In the genomic region with DNA sequence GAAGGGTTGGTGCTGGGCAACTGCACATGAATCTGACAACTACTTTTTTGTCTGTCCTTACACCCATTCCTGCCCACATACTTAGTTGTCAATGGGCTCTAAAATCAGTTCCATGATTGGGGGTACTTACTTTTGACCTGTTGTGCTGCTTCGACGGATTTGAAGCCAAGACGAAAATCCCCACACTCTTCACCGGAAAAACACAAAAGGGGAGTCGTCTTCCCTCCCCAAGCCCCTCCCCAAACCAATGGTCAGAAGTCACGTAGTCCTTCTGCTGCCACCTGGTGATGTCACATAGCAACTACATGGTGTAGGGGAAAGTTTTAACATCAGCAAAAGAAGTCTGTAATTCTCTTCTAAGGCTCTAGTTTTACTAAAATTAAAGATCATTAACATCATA, we compare ENCODE assay signal across 8 mouse cellular contexts. TPM values are rescaled to one million over a fixed set of nuclear protein-coding genes. Genes with fewer than 3 reads are reported as not detected.
DNase-seq lines count a peak whose midpoint lies in the region; ATAC-seq and TF ChIP-seq lines count a peak whose summit lies in the region.

A gene (minus strand): TSS at position 218 of the 400 bp plus-strand sequence.

- H3K27ac ChIP-seq in embryonic facial prominence, embryonic 13.5 days, result no peak within 1 kb of the TSS
- H3K27ac ChIP-seq in heart, embryonic 11.5 days (ENCODE audit: low read depth, low read length), result no peak within 1 kb of the TSS
- H3K27ac ChIP-seq in kidney, embryonic 14.5 days (ENCODE audit: low read depth, low read length), result no peak within 1 kb of the TSS
- no peak within 1 kb of the TSS for H3K27ac ChIP-seq in liver, embryonic 15.5 days (replicated peaks)
- no peak within 1 kb of the TSS for H3K27ac ChIP-seq in neural tube, embryonic 12.5 days

- no peak within 1 kb of the TSS for H3ac ChIP-seq in C2C12 (ENCODE audit: control insufficient read depth, insufficient read length, low read depth)

- no peaks in the 10 kb centered on the region for H3K36me3 ChIP-seq in C2C12 (ENCODE audit: control insufficient read depth, insufficient read depth)
- no peaks in the 10 kb centered on the region for H3K36me3 ChIP-seq in embryonic facial prominence, embryonic 13.5 days
- no peaks in the 10 kb centered on the region for H3K36me3 ChIP-seq in heart, embryonic 11.5 days (ENCODE audit: control insufficient read depth, insufficient read depth, low read length)
- no peaks in the 10 kb centered on the region for H3K36me3 ChIP-seq in kidney, embryonic 14.5 days (ENCODE audit: control insufficient read depth, insufficient read depth, low read length)
- H3K36me3 ChIP-seq in liver, embryonic 15.5 days (replicated peaks), result no peaks in the 10 kb centered on the region
- H3K36me3 ChIP-seq in neural tube, embryonic 12.5 days, result no peaks in the 10 kb centered on the region

- peak within 1 kb of the TSS; percentile 39 for H3K4me2 ChIP-seq in embryonic facial prominence, embryonic 13.5 days
- peak within 1 kb of the TSS; percentile 37 for H3K4me2 ChIP-seq in heart, embryonic 11.5 days
- H3K4me2 ChIP-seq in kidney, embryonic 14.5 days (replicated peaks; ENCODE audit: low read depth, low read length), result peak within 1 kb of the TSS; percentile 15; the same call in 1 of the 2 replicates
- H3K4me2 ChIP-seq in liver, embryonic 15.5 days, result peak within 1 kb of the TSS; percentile 37
- peak within 1 kb of the TSS; percentile 31 for H3K4me2 ChIP-seq in neural tube, embryonic 12.5 days (replicated peaks)

- in situ Hi-C loops in Patski (cut with MboI; ENCODE audit: low pct_unique_long_range_greater_than_20kb), result no loop called here

- POLR2A ChIA-PET in Patski (lab: Charles Lee), result no interaction called here

- H3K4me3 ChIP-seq in C2C12 (ENCODE audit: insufficient read depth, poor library complexity, severe bottlenecking), result no peak within 1 kb of the TSS
- peak within 1 kb of the TSS; percentile 28 for H3K4me3 ChIP-seq in embryonic facial prominence, embryonic 13.5 days
- H3K4me3 ChIP-seq in heart, embryonic 11.5 days (ENCODE audit: low read depth, low read length), result 0 out of 2 replicates have a peak within 1 kb of the TSS, but pooled peaks have one; percentile 6
- H3K4me3 ChIP-seq in kidney, embryonic 14.5 days (ENCODE audit: low read length), result peak within 1 kb of the TSS; percentile 19; the same call in 1 of the 2 replicates
- H3K4me3 ChIP-seq in liver, embryonic 15.5 days (replicated peaks), result no peak within 1 kb of the TSS
- H3K4me3 ChIP-seq in neural tube, embryonic 12.5 days, result no peak within 1 kb of the TSS

- H3K79me3 ChIP-seq in C2C12 (ENCODE audit: low read depth), result no peaks in the 10 kb centered on the region

- peak; percentile 39 for ATAC-seq in Patski
- no peak for ATAC-seq in embryonic facial prominence, embryonic 13.5 days (ENCODE audit: insufficient number of reproducible peaks, insufficient read depth, low FRiP score, low TSS enrichment, low read depth)
- ATAC-seq in heart, embryonic 11.5 days (replicated peaks; ENCODE audit: insufficient number of reproducible peaks, low FRiP score, low TSS enrichment), result no peak
- peak; percentile 16; the same call in 1 of the 2 replicates for ATAC-seq in kidney, embryonic 14.5 days (ENCODE audit: low FRiP score, low TSS enrichment)
- ATAC-seq in liver, embryonic 15.5 days (ENCODE audit: insufficient read depth), result no peak
- ATAC-seq in neural tube, embryonic 12.5 days (ENCODE audit: low FRiP score, low read depth), result no peak

- no peak within 1 kb of the TSS for H3K9ac ChIP-seq in embryonic facial prominence, embryonic 13.5 days
- no peak within 1 kb of the TSS for H3K9ac ChIP-seq in heart, embryonic 11.5 days (ENCODE audit: low read depth, low read length)
- H3K9ac ChIP-seq in kidney, embryonic 14.5 days (ENCODE audit: low read depth, low read length), result no peak within 1 kb of the TSS
- no peak within 1 kb of the TSS for H3K9ac ChIP-seq in liver, embryonic 15.5 days
- H3K9ac ChIP-seq in neural tube, embryonic 12.5 days, result no peak within 1 kb of the TSS

- peak; percentile 22 for TF ChIP-seq CTCF in C2C12 (IDR thresholded peaks at IDR 0.05; ENCODE audit: control insufficient read depth, insufficient read depth, insufficient read length)
- peak; percentile 62 for TF ChIP-seq CTCF in Patski (IDR thresholded peaks at IDR 0.05)

- no peaks in the 10 kb centered on the region for H3K9me3 ChIP-seq in embryonic facial prominence, embryonic 13.5 days
- H3K9me3 ChIP-seq in heart, embryonic 11.5 days (replicated peaks; ENCODE audit: control insufficient read depth, low read length), result no peaks in the 10 kb centered on the region
- no peaks in the 10 kb centered on the region for H3K9me3 ChIP-seq in kidney, embryonic 14.5 days (ENCODE audit: control insufficient read depth, low read length)
- no peaks in the 10 kb centered on the region for H3K9me3 ChIP-seq in liver, embryonic 15.5 days (replicated peaks)
- H3K9me3 ChIP-seq in neural tube, embryonic 12.5 days, result no peaks in the 10 kb centered on the region

- DNase-seq in Patski (ENCODE audit: low read depth, low spot score), result no peak
- no peak for DNase-seq in yolk sac, embryonic 10.5 days (ENCODE audit: low spot score)

- H3K27me3 ChIP-seq in C2C12 (ENCODE audit: control insufficient read depth, insufficient read depth, insufficient read length), result no peaks in the 10 kb centered on the region
- H3K27me3 ChIP-seq in Patski, result no peaks in the 10 kb centered on the region
- H3K27me3 ChIP-seq in embryonic facial prominence, embryonic 13.5 days, result no peaks in the 10 kb centered on the region
- no peaks in the 10 kb centered on the region for H3K27me3 ChIP-seq in heart, embryonic 11.5 days (ENCODE audit: control insufficient read depth, insufficient read depth, low read length)
- H3K27me3 ChIP-seq in kidney, embryonic 14.5 days (ENCODE audit: control insufficient read depth, insufficient read depth, low read length), result no peaks in the 10 kb centered on the region
- no peaks in the 10 kb centered on the region for H3K27me3 ChIP-seq in liver, embryonic 15.5 days
- no peaks in the 10 kb centered on the region for H3K27me3 ChIP-seq in neural tube, embryonic 12.5 days (replicated peaks)

- no peaks in the 10 kb centered on the region for H3K4me1 ChIP-seq in embryonic facial prominence, embryonic 13.5 days
- no peaks in the 10 kb centered on the region for H3K4me1 ChIP-seq in heart, embryonic 11.5 days (ENCODE audit: control insufficient read depth, insufficient read depth, low read length)
- H3K4me1 ChIP-seq in kidney, embryonic 14.5 days (ENCODE audit: control insufficient read depth, insufficient read depth, low read length), result no peaks in the 10 kb centered on the region
- H3K4me1 ChIP-seq in liver, embryonic 15.5 days (replicated peaks), result no peaks in the 10 kb centered on the region
- H3K4me1 ChIP-seq in neural tube, embryonic 12.5 days, result no peaks in the 10 kb centered on the region

- CTCF ChIA-PET in Patski (lab: Charles Lee), result no interaction called here

- H3K79me2 ChIP-seq in C2C12 (ENCODE audit: control insufficient read depth, insufficient read depth), result no peaks in the 10 kb centered on the region

- WGBS in embryonic facial prominence, embryonic 13.5 days, result 4% methylated on average over 6 of the region's 6 CpGs
- 8% methylated on average over 6 of the region's 6 CpGs for WGBS in heart, embryonic 11.5 days (ENCODE audit: insufficient replicate concordance)
- 12% methylated on average over 6 of the region's 6 CpGs for WGBS in kidney, embryonic 14.5 days
- WGBS in liver, embryonic 15.5 days (ENCODE audit: insufficient replicate concordance), result 2% methylated on average over 6 of the region's 6 CpGs
- 9% methylated on average over 6 of the region's 6 CpGs for WGBS in neural tube, embryonic 12.5 days

TF ChIP-seq in C2C12, 6 proteins besides CTCF, POLR2A, EP300 and RAD21:
- TF ChIP-seq CEBPB (IDR thresholded peaks at IDR 0.05; ENCODE audit: low read depth) (no peak), MAX (IDR thresholded peaks at IDR 0.05) (no peak), FOSL1 (IDR thresholded peaks at IDR 0.05; ENCODE audit: insufficient read depth, low read length, poor library complexity, severe bottlenecking) (no peak), MYOD1 (IDR thresholded peaks at IDR 0.05; ENCODE audit: control insufficient read depth, insufficient read length, low read depth) (no peak), USF1 (IDR thresholded peaks at IDR 0.05; ENCODE audit: low read depth) (no peak), MYOG (IDR thresholded peaks at IDR 0.05; ENCODE audit: control insufficient read depth, extremely low read depth, insufficient read length) (no peak)

RNA-seq across cellular contexts. Expression of the gene that starts here (rescaled TPM):
- polyA plus RNA-seq in C2C12 (2012; fragmentation: generic; extraction: Trizol) (61.8 TPM), Patski (2021) (453 TPM)
- polyA plus RNA-seq in embryonic facial prominence, embryonic 13.5 days (2015; fragmentation: Nextera tagmentation; extraction: Ambion mirVana), result 145 and 146 TPM in 2 replicates
- polyA plus RNA-seq in heart, embryonic 11.5 days (2014; fragmentation: Nextera tagmentation; extraction: Ambion mirVana), result 112 and 113 TPM in 2 replicates
- polyA plus RNA-seq in kidney, embryonic 14.5 days (2014; fragmentation: Nextera tagmentation; extraction: Ambion mirVana), result 139 and 141 TPM in 2 replicates
- 44.1 and 46.1 TPM in 2 replicates for polyA plus RNA-seq in liver, embryonic 15.5 days (2015; fragmentation: Nextera tagmentation; extraction: Ambion mirVana)
- polyA plus RNA-seq in neural tube, embryonic 12.5 days (2016; fragmentation: Nextera tagmentation; extraction: Ambion mirVana), result 113 and 119 TPM in 2 replicates

Comparison
In these comparisons a context has a peak if more than half of its experiments do, and no peak if none do; other contexts are left out.
1. H3K4me3 ChIP-seq: peak in embryonic facial prominence, embryonic 13.5 days (single experiment), heart, embryonic 11.5 days (single experiment) and kidney, embryonic 14.5 days (single experiment); none in C2C12 (single experiment), liver, embryonic 15.5 days (single experiment) and neural tube, embryonic 12.5 days (single experiment).
2. ATAC-seq: peak in Patski (single experiment) and kidney, embryonic 14.5 days (single experiment); none in embryonic facial prominence, embryonic 13.5 days (single experiment), heart, embryonic 11.5 days (single experiment), liver, embryonic 15.5 days (single experiment) and neural tube, embryonic 12.5 days (single experiment).
3. Peak in every context shown above with its lines, with median percentiles within 50 percentile points of each other: H3K4me2 ChIP-seq.